Mouse (Mus musculus): ENCODE results near the gene Txnrd2.
A peak's percentile ranks its signal among the peaks of the same experiment; 100 is the strongest.

Gene Txnrd2

GRCm38 (mm10) chr16:18426215-18426791 is at the start of gene Txnrd2:
Txnrd2 (plus strand) TSS chr16:18426384.
- DNase-seq = peak; percentile 86

GRCm38 (mm10) chr16:18377203-18377602 is 49.0 kb upstream of the Txnrd2 start:
- DNase-seq = no peak

GRCm38 (mm10) chr16:18378489-18378888 is 47.7 kb upstream of the Txnrd2 start:
- no peak for DNase-seq

- DNase-seq = no peak
Measured at GRCm38 (mm10) chr16:18379338-18380001, 46.7 kb upstream of the Txnrd2 start.

- DNase-seq = no peak
Measured at GRCm38 (mm10) chr16:18380495-18381063, 45.6 kb upstream of the Txnrd2 start.

- DNase-seq = peak; percentile 55
Measured at GRCm38 (mm10) chr16:18381621-18382258, 44.4 kb upstream of the Txnrd2 start.

GRCm38 (mm10) chr16:18383045-18383726 is 43.0 kb upstream of the Txnrd2 start:
- peak; percentile 56 for DNase-seq

- peak; percentile 55 for DNase-seq
Measured at GRCm38 (mm10) chr16:18383756-18384155, 42.4 kb upstream of the Txnrd2 start.

GRCm38 (mm10) chr16:18384211-18384610 is 42.0 kb upstream of the Txnrd2 start:
- no peak for DNase-seq

- no peak for DNase-seq
Measured at GRCm38 (mm10) chr16:18384659-18385058, 41.5 kb upstream of the Txnrd2 start.

GRCm38 (mm10) chr16:18385411-18385810 is 40.8 kb upstream of the Txnrd2 start:
- DNase-seq = no peak

GRCm38 (mm10) chr16:18386451-18386850 is 39.7 kb upstream of the Txnrd2 start:
- peak; percentile 63 for DNase-seq

GRCm38 (mm10) chr16:18386972-18387371 is 39.2 kb upstream of the Txnrd2 start:
- no peak for DNase-seq

GRCm38 (mm10) chr16:18387704-18388582 is 38.2 kb upstream of the Txnrd2 start:
- peak; percentile 48 for DNase-seq

GRCm38 (mm10) chr16:18388583-18389435 is 37.4 kb upstream of the Txnrd2 start:
- peak; percentile 24 for DNase-seq

GRCm38 (mm10) chr16:18390399-18390798 is 35.8 kb upstream of the Txnrd2 start:
- DNase-seq = no peak

GRCm38 (mm10) chr16:18391127-18391526 is 35.1 kb upstream of the Txnrd2 start:
- DNase-seq = no peak

GRCm38 (mm10) chr16:18391728-18392127 is 34.5 kb upstream of the Txnrd2 start:
- DNase-seq = no peak

GRCm38 (mm10) chr16:18392469-18393426 is 33.4 kb upstream of the Txnrd2 start:
- peak; percentile 93 for DNase-seq

GRCm38 (mm10) chr16:18393595-18393994 is 32.6 kb upstream of the Txnrd2 start:
- no peak for DNase-seq
